Mouse (Mus musculus) heart, adult 11 months (tissue): ENCODE results near the gene Pak2.
"Not testable (repeated sequence)": the region's sequence is repeated elsewhere in the genome, so short reads cannot be mapped to it uniquely, and the experiment has no call there.

Experiments
- DNase-seq: peaks from one replicate; pipeline ENCODE4 v3.0.0; 2022

The Pak2 gene

GRCm38 (mm10) chr16:32078991-32079511, at the start of gene Pak2:
Gene Pak2 (minus strand): TSS chr16:32079342.
- DNase-seq: peak; percentile 99

- DNase-seq: peak; percentile 86
Observed at GRCm38 (mm10) chr16:32127046-32127445, 47.9 kb upstream of the Pak2 start.

- DNase-seq: no peak
Observed at GRCm38 (mm10) chr16:32125364-32125763, 46.2 kb upstream of the Pak2 start.

DNA sequence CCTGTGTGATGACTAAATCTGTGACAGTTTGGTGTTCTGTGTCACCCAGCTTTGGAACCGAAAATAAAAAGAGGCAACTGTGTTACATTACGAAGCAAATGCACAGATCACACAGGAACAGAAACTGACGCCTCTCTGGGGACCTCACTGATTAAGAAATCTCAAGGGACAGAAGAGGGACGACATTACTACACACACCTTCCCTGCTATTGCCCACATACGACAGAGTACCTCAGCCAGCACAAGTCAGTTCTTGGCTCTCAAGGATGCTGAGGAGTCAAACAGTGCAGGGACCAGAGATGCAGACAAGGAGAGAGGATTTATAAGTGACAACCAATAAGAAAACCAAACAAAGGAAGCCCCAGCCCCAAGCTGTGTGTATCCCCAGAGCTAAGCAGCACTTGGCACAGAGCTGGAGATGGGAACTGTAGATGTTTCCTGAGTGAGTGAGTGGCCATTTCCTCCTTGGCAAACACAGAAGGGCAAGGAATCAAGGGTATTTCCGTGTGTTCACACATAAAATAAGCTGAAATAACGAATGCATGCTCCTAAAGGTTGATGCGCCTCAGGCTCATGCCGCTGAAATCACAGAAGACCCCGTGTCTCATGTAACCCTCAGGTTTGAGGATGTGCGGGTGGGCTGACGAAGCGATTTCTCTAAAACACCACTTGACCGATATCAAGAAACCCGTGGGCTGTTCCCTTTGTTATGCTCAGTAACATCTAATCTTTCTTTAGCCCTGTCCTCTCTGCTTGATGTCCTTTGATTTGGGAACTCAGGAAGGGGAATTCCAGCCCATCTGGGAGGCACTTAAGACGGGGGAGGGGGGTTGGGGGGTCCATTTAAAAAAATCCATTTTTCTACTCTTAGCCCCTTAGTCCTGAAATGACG, 45.5 kb upstream of the Pak2 start:
- DNase-seq: peak; percentile 94

- DNase-seq: no peak
Observed at GRCm38 (mm10) chr16:32124020-32124419, 44.9 kb upstream of the Pak2 start.

GRCm38 (mm10) chr16:32120454-32120853, 41.3 kb upstream of the Pak2 start:
- DNase-seq: no peak

DNA sequence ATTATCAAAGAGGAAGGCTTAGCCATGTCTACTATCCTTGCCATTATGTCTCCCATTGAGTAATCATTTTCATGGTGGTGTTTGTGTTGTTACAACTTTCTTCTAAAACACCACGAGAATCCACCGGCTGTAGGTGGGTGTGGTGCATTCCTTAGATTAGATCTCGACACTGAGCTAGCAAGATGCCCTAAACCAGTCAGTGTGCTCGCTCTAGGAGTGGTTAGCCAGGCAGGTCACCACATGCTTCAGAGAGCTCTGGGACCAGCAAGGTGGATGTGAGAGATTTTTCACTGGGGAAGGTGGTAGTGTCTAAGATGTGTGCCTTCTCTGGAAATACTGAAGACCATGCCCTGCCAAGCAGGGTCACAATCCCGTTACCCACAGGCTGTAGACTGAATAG, 37.0 kb upstream of the Pak2 start:
- DNase-seq: peak; percentile 82

GRCm38 (mm10) chr16:32115781-32116180, 36.6 kb upstream of the Pak2 start:
- peak; percentile 86 for DNase-seq

DNA sequence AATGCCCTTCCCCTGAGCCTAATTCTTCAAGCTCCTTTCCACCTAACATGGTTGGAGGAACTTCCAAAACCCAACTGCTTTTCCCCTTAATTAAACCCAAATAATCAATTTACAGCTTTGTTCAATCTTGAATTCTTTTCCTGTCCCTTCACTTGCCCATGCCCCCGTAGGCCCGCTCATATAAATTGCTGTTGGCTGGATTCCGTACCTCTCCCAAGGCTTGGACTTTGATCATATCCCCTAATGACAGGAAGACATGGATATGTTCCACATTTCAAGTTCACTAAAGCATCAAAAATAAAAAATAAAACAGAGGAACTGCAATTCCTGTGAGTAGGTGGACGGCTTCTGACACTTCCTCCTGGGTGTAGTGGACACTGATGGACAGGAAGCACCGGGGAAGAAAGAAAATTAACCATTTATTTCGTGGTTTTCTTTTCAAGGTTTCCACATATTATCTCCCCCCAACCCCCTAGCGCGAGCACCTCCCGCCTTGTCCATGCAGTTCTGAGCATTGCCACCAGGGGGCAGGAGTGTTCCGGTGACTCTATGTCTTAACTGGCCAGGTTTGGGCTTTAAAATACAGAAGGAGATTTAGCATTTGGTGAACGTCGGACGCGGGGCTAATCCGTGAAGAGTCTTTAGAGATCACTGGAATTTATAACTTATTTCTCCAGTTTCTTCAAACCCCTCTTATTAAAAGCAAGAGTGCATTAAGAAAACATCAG, 36.0 kb upstream of the Pak2 start:
- peak; percentile 98 for DNase-seq

DNA sequence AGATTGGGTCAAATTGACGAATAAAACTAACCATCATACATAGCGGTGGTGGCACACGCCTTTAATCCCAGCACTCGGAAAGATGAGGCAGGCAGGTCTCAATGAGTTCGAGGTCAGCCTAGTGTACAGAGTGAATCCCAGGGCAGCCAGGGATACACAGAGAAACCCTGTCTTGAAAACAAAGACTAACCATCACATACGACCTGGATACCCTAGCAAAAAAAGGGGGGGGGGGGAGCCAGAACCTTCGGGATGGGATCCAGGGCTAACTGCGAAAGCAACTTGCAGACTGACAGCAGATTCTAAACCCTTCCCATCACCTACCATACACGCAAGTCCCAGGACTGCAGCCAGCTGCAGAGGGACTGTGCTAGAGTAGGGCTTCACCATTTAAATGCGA, 35.3 kb upstream of the Pak2 start:
- peak; percentile 86 for DNase-seq

DNA sequence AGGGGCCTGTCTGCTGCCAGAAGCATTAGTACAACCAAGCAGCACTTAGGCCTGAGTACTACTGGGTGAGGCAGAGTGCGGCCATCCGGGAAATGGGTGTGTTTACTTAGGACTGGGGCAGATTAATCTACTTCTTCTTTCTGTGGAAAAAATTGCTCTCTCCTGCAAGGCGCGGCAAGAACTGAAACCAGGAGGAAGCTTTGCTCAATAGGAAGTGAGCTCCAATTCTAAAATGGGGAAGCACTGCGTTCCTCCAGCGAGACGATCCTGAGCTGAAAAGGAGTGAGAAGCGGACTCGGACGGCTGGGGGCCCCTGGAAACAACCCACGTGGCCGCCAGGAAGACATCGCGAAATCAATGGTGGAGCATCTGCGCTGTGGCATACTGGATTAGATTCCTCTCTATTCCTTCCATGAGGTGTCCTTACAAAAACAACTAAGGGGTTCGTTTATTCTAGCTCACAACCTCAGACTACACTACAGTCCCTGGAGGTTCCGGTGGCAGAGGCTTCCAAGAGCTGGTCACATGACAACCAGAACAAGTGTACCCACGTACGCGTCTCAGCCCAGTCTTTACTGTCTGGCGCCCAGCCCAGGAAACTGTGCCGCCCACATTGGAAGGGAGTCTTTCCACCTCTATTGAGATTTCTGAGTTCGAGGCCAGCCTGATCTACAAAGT, 34.5 kb upstream of the Pak2 start:
- DNase-seq: peak; percentile 98

DNA sequence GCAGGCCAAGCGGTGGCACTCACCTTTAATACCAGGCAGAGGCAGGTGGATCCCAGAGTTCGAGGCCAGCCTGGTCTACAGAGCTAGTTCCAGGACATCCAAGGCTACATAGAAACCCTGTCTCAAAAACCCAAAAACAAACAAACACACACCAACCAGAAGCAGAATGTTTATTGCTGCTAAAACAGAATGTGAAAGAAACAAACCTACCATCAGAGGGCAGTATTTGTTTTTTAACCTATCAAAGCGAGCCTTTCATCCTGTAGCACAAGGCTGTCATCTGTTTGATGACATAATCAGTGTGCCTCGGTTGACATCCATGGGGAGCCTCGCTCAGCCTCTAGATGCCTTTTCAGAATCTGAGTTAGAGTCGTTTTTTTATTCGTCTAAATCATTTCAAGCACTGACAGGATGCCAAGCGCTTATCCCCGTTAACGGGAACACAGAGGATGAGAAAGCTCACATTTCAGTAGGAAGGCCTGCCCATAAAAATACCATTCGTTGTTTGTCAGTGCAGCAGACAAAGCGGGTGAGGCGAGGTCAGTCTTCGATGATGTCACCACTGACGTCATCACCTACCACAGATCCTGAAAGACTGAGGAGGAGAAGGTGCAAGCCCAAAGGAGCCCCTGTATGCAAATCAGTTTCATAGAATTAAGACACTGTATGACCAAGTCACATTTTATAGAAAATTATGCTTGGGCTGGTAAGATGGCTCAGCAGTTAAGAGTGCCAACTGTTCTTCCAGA, 32.0 kb upstream of the Pak2 start:
- peak; percentile 76 for DNase-seq

GRCm38 (mm10) chr16:32108578-32108977, 29.4 kb upstream of the Pak2 start:
- no peak for DNase-seq

GRCm38 (mm10) chr16:32108170-32108569, 29.0 kb upstream of the Pak2 start:
- DNase-seq: no peak

- DNase-seq: no peak
Observed at GRCm38 (mm10) chr16:32107342-32108045, 28.4 kb upstream of the Pak2 start.

GRCm38 (mm10) chr16:32105698-32106097, 26.6 kb upstream of the Pak2 start:
- no peak for DNase-seq

DNA sequence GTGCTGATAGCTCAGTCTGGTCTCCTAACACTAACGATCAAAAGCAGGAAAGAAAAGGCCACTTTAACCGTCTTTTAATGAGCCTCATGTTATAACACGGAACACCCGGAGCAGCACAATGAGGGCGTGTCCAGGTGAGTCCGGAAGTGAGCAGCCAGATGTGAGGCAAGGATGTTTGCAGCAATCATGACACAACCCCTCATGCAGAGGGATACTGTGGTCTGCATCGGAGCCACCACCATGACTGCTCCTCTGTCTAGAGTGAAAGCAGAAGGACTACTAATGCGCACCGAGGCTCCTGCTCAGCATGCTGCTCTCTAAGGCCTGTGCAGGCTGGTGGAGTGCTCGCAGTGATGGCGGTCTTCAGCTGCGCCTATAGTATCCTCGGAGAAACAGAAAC, 23.2 kb upstream of the Pak2 start:
- no peak for DNase-seq

- peak; percentile 100 for DNase-seq
Observed at GRCm38 (mm10) chr16:32099638-32100150, 20.6 kb upstream of the Pak2 start, which contains the start of the genes Pigx and Cep19. Gene Pigx (minus strand): TSS chr16:32099740. Gene Cep19 (plus strand): TSS chr16:32099800.

DNA sequence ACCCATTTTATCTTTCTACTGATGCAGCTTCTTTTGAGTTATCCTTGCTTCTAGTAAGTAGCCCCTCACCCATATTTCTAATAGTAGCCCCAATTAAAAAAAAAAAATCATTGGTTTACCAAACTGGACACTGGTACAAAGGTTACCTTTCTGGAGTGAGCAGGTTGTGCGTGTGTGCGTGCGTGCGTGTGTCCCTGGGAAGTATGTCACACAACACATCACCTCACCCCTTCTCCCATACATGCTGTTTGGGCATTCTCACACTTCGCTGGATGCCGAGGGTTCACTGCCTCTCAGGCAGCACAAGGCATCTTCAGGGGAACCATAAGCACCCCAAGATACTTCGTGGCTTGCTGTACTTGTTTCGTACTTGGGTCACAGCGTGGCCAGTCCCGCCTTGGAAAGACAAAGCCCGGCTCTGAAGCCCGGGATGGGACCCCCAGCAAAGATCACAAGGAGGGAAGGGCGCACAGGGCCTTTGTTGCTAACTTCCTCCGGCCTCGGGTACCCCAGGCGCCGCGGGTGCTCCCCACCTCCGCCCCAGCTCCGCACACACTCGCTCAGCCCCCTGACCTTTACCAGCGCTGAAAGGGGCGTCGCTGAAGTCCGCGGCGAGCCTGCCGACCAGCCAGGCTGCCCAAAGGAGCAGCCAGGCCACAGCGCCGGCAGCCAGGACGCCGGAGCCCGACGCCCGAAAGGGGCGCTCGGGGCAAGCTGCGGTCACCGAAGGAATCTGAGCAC, 19.9 kb upstream of the Pak2 start:
- peak; percentile 36 for DNase-seq

GRCm38 (mm10) chr16:32097757-32098156, 18.6 kb upstream of the Pak2 start:
- DNase-seq: not testable (repeated sequence)

GRCm38 (mm10) chr16:32091466-32091865, 12.3 kb upstream of the Pak2 start:
- no peak for DNase-seq
